Mouse (Mus musculus): ENCODE results near the gene Hectd1. TPM values are rescaled to one million over a fixed set of nuclear protein-coding genes. Genes with fewer than 3 reads are reported as not detected.

The Hectd1 gene
- total and polyA plus RNA-seq, 2 experiments from 2014 or later, result 27.6 to 93.6 TPM

GRCm38 (mm10) chr12:51822236-51822635 lies 7.1 kb downstream of the Hectd1 start:
- no peaks in the 10 kb centered on the region for H3K9me3 ChIP-seq (ENCODE audit: low read length)
- peaks cover 6% of the 10 kb centered on the region; the same call in 1 of the 2 replicates for H3K4me1 ChIP-seq (ENCODE audit: insufficient read depth)
- H3K4me3 ChIP-seq (ENCODE audit: low read depth, low read length), result no peak overlapping the region
- H3K4me2 ChIP-seq (ENCODE audit: low read depth), result no peak overlapping the region
- 87% methylated on average over 3 of the region's 3 CpGs for WGBS
- TF ChIP-seq CTCF (IDR thresholded peaks at IDR 0.05; ENCODE audit: low read depth), result peak; percentile 2; the same call in 1 of the 2 replicates
- DNase-seq (no peak), ATAC-seq (no peak)
- no peak overlapping the region for H3K27ac ChIP-seq (ENCODE audit: low read depth, low read length)
- no peaks in the 10 kb centered on the region for H3K27me3 ChIP-seq (ENCODE audit: insufficient read depth, low read length)
- no peak overlapping the region for H3K9ac ChIP-seq
- H3K36me3 ChIP-seq (ENCODE audit: insufficient read depth), result no peaks in the 10 kb centered on the region

- no peak overlapping the region for H3K9ac ChIP-seq
- H3K4me1 ChIP-seq (ENCODE audit: insufficient read depth), result no peaks in the 10 kb centered on the region
- DNase-seq, result no peak
- ATAC-seq, result no peak
- H3K9me3 ChIP-seq (ENCODE audit: low read length), result no peaks in the 10 kb centered on the region
- no peak overlapping the region for H3K4me3 ChIP-seq (ENCODE audit: low read depth, low read length)
- H3K36me3 ChIP-seq (ENCODE audit: insufficient read depth), result no peaks in the 10 kb centered on the region
- H3K27me3 ChIP-seq (ENCODE audit: insufficient read depth, low read length), result no peaks in the 10 kb centered on the region
- WGBS, result 54% methylated on average over 2 of the region's 2 CpGs
- H3K4me2 ChIP-seq (ENCODE audit: low read depth), result no peak overlapping the region
- H3K27ac ChIP-seq (ENCODE audit: low read depth, low read length), result no peak overlapping the region
- TF ChIP-seq CTCF (IDR thresholded peaks at IDR 0.05; ENCODE audit: low read depth), result no peak
These were observed 8.1 kb downstream of the Hectd1 start for GRCm38 (mm10) chr12:51821256-51821655.

- ATAC-seq, result no peak
- Histone ChIP-seq H3K4me2 (ENCODE audit: low read depth) (no peak overlapping the region), H3K36me3 (ENCODE audit: insufficient read depth) (no peaks in the 10 kb centered on the region), H3K4me3 (ENCODE audit: low read depth, low read length) (no peak overlapping the region), H3K9me3 (ENCODE audit: low read length) (no peaks in the 10 kb centered on the region), H3K27me3 (ENCODE audit: insufficient read depth, low read length) (no peaks in the 10 kb centered on the region), H3K9ac (no peak overlapping the region), H3K4me1 (ENCODE audit: insufficient read depth) (no peaks in the 10 kb centered on the region), H3K27ac (ENCODE audit: low read depth, low read length) (no peak overlapping the region)
- DNase-seq, result no peak
- 90% methylated on average over 4 of the region's 4 CpGs for WGBS
- TF ChIP-seq CTCF (IDR thresholded peaks at IDR 0.05; ENCODE audit: low read depth), result no peak
These were observed 9.3 kb downstream of the Hectd1 start for GRCm38 (mm10) chr12:51819951-51820498.

GRCm38 (mm10) chr12:51817815-51818613 lies 11.3 kb downstream of the Hectd1 start:
- Histone ChIP-seq H3K27me3 (ENCODE audit: insufficient read depth, low read length) (no peaks in the 10 kb centered on the region), H3K9ac (no peak overlapping the region), H3K27ac (ENCODE audit: low read depth, low read length) (no peak overlapping the region), H3K4me3 (ENCODE audit: low read depth, low read length) (no peak overlapping the region), H3K36me3 (ENCODE audit: insufficient read depth) (no peaks in the 10 kb centered on the region), H3K4me2 (ENCODE audit: low read depth) (no peak overlapping the region), H3K9me3 (ENCODE audit: low read length) (no peaks in the 10 kb centered on the region), H3K4me1 (ENCODE audit: insufficient read depth) (no peaks in the 10 kb centered on the region)
- ATAC-seq, result no peak
- no peak for DNase-seq
- no peak for TF ChIP-seq CTCF (IDR thresholded peaks at IDR 0.05; ENCODE audit: low read depth)
- 78% methylated on average over 8 of the region's 8 CpGs for WGBS

GRCm38 (mm10) chr12:51811388-51812140 lies 17.8 kb downstream of the Hectd1 start:
- Histone ChIP-seq H3K27me3 (ENCODE audit: insufficient read depth, low read length) (no peaks in the 10 kb centered on the region), H3K4me1 (ENCODE audit: insufficient read depth) (no peaks in the 10 kb centered on the region), H3K27ac (ENCODE audit: low read depth, low read length) (no peak overlapping the region), H3K4me3 (ENCODE audit: low read depth, low read length) (no peak overlapping the region), H3K9me3 (ENCODE audit: low read length) (no peaks in the 10 kb centered on the region), H3K36me3 (ENCODE audit: insufficient read depth) (no peaks in the 10 kb centered on the region), H3K4me2 (ENCODE audit: low read depth) (no peak overlapping the region), H3K9ac (no peak overlapping the region)
- no peak for TF ChIP-seq CTCF (IDR thresholded peaks at IDR 0.05; ENCODE audit: low read depth)
- 77% methylated on average over 5 of the region's 5 CpGs for WGBS
- DNase-seq (no peak), ATAC-seq (no peak)

GRCm38 (mm10) chr12:51810564-51810963 lies 18.8 kb downstream of the Hectd1 start:
- no peak for DNase-seq
- no peaks in the 10 kb centered on the region for H3K27me3 ChIP-seq (ENCODE audit: insufficient read depth, low read length)

GRCm38 (mm10) chr12:51784842-51785241 lies 44.5 kb downstream of the Hectd1 start:
- H3K27me3 ChIP-seq (ENCODE audit: insufficient read depth, low read length), result no peaks in the 10 kb centered on the region
- DNase-seq (peak; percentile 25), ATAC-seq (no peak)
- 88% methylated on average over 7 of the region's 7 CpGs for WGBS
- peaks cover 60% of the 10 kb centered on the region for H3K36me3 ChIP-seq (ENCODE audit: insufficient read depth)
- no peak overlapping the region for H3K27ac ChIP-seq (ENCODE audit: low read depth, low read length)
- TF ChIP-seq CTCF (IDR thresholded peaks at IDR 0.05; ENCODE audit: low read depth), result peak; percentile 58
- no peak overlapping the region for H3K4me2 ChIP-seq (ENCODE audit: low read depth)
- H3K4me1 ChIP-seq (ENCODE audit: insufficient read depth), result no peaks in the 10 kb centered on the region
- H3K4me3 ChIP-seq (ENCODE audit: low read depth, low read length), result no peak overlapping the region
- no peaks in the 10 kb centered on the region for H3K9me3 ChIP-seq (ENCODE audit: low read length)
- no peak overlapping the region for H3K9ac ChIP-seq

More at GRCm38 (mm10) chr12:51810564-51810963, 18.8 kb downstream of the Hectd1 start:
- H3K4me2 ChIP-seq (ENCODE audit: low read depth), result no peak overlapping the region
- no peak overlapping the region for H3K9ac ChIP-seq
- H3K4me3 ChIP-seq (ENCODE audit: low read depth, low read length), result no peak overlapping the region
- TF ChIP-seq CTCF (IDR thresholded peaks at IDR 0.05; ENCODE audit: low read depth), result no peak
- peaks cover 4% of the 10 kb centered on the region; the same call in 1 of the 2 replicates for H3K36me3 ChIP-seq (ENCODE audit: insufficient read depth)
- no peak overlapping the region for H3K27ac ChIP-seq (ENCODE audit: low read depth, low read length)
- no peak for ATAC-seq
- H3K9me3 ChIP-seq (ENCODE audit: low read length), result no peaks in the 10 kb centered on the region
- H3K4me1 ChIP-seq (ENCODE audit: insufficient read depth), result no peaks in the 10 kb centered on the region

Data from forebrain, postnatal 0 days (tissue).